Mouse (Mus musculus) midbrain, embryonic 14.5 days (tissue): ENCODE data around the gene Ttll11. TPM values are rescaled to one million over a fixed set of nuclear protein-coding genes. Genes with fewer than 3 reads are reported as not detected.

Experiments used
- ATAC-seq: fragments of 200-750 bp; cut with Nextera tagmentation; 2 replicates; pipeline ENCODE4 v1.8.0; 2017; ENCODE audit warnings: moderate number of reproducible peaks, moderate library complexity; ENCODE audit not compliant: low FRiP score, low TSS enrichment
- DNase-seq: peaks from one replicate; pipeline ENCODE4 v3.0.0-alpha.2; 2015
- H3K27ac ChIP-seq: fragments of 300-500 bp; sonication (generic); replicated peaks from 2 replicates; pipeline ENCODE4 v1.5.1; 2014; ENCODE audit warnings: mild to moderate bottlenecking, low read depth, low read length, moderate library complexity
- H3K27me3 ChIP-seq: fragments of 300-500 bp; sonication (generic); 2 replicates; pipeline ENCODE4 v1.6.1; 2014; ENCODE audit warnings: low read length, control low read depth, mixed read lengths; ENCODE audit not compliant: control insufficient read depth, insufficient read depth
- H3K36me3 ChIP-seq: fragments of 300-500 bp; sonication (generic); 2 replicates; pipeline ENCODE4 v1.6.1; 2014; ENCODE audit warnings: low read length, control low read depth; ENCODE audit not compliant: control insufficient read depth, insufficient read depth
- H3K4me1 ChIP-seq: fragments of 300-500 bp; sonication (generic); 2 replicates; pipeline ENCODE4 v1.6.1; 2014; ENCODE audit warnings: mild to moderate bottlenecking, antibody characterized with exemption, low read length, control low read depth; ENCODE audit not compliant: control insufficient read depth, insufficient read depth
- H3K4me2 ChIP-seq: fragments of 300-500 bp; sonication (generic); 2 replicates; pipeline ENCODE4 v1.6.1; 2014; ENCODE audit warnings: mild to moderate bottlenecking, low read length, moderate library complexity
- H3K4me3 ChIP-seq: fragments of 300-500 bp; sonication (generic); replicated peaks from 2 replicates; pipeline ENCODE4 v1.5.1; 2014; ENCODE audit warnings: low read depth, low read length
- H3K9ac ChIP-seq: fragments of 300-500 bp; sonication (generic); replicated peaks from 2 replicates; pipeline ENCODE4 v1.6.1; 2014; ENCODE audit warnings: mild to moderate bottlenecking, low read length, moderate library complexity
- H3K9me3 ChIP-seq: fragments of 300-500 bp; sonication (generic); 2 replicates; pipeline ENCODE4 v1.6.1; 2016; ENCODE audit warnings: low read length, control low read depth, mixed read lengths; ENCODE audit not compliant: control insufficient read depth
- WGBS: fragments of 180-500 bp; shearing (Covaris S2); extraction: QIAGEN DNeasy Blood & Tissue Kit; methylation state at CpG from one replicate; pipeline ENCODE4 v1.1.7; 2014; 5-methylcytosine and 5-hydroxymethylcytosine counted together
- polyA plus RNA-seq: library from polyadenylated mRNA; unstranded; fragments of >200 nt; fragmentation: Nextera tagmentation; extraction: Ambion mirVana; gene quantifications from 2 replicates; pipeline ENCODE4 v1.2.1, GENCODE M21; 2014

Ttll11 gene
- polyA plus RNA-seq, 1 experiment from 2014 or later, result 5.1 TPM

GRCm38 (mm10) chr2:36002188-36002587 is 22.5 kb upstream of the Ttll11 start:
- no peaks in the 10 kb centered on the region for H3K36me3 ChIP-seq
- H3K4me3 ChIP-seq, result no peak overlapping the region
- H3K9ac ChIP-seq, result no peak overlapping the region
- no peak overlapping the region for H3K4me2 ChIP-seq
- no peaks in the 10 kb centered on the region for H3K27me3 ChIP-seq
- H3K27ac ChIP-seq, result no peak overlapping the region
- 39% methylated on average over 6 of the region's 6 CpGs for WGBS
- H3K4me1 ChIP-seq, result no peaks in the 10 kb centered on the region
- ATAC-seq (no peak), DNase-seq (no peak)
- H3K9me3 ChIP-seq, result no peaks in the 10 kb centered on the region

GRCm38 (mm10) chr2:36000390-36000789 is 20.7 kb upstream of the Ttll11 start:
- Histone ChIP-seq H3K27ac (no peak overlapping the region), H3K9me3 (no peaks in the 10 kb centered on the region), H3K9ac (no peak overlapping the region), H3K27me3 (no peaks in the 10 kb centered on the region), H3K4me2 (no peak overlapping the region), H3K4me3 (no peak overlapping the region), H3K36me3 (no peaks in the 10 kb centered on the region), H3K4me1 (no peaks in the 10 kb centered on the region)
- 51% methylated on average over 1 of the region's 1 CpGs for WGBS
- DNase-seq, result no peak
- ATAC-seq, result no peak

- no peak overlapping the region for H3K4me2 ChIP-seq
- H3K4me3 ChIP-seq, result no peak overlapping the region
- H3K9me3 ChIP-seq, result no peaks in the 10 kb centered on the region
- H3K9ac ChIP-seq, result no peak overlapping the region
- DNase-seq (no peak), ATAC-seq (no peak)
- no peaks in the 10 kb centered on the region for H3K27me3 ChIP-seq
- H3K27ac ChIP-seq, result no peak overlapping the region
- no peaks in the 10 kb centered on the region for H3K4me1 ChIP-seq
- H3K36me3 ChIP-seq, result no peaks in the 10 kb centered on the region
These were observed 19.5 kb upstream of the Ttll11 start for GRCm38 (mm10) chr2:35999212-35999611.

GRCm38 (mm10) chr2:35998416-35998815 is 18.7 kb upstream of the Ttll11 start:
- Histone ChIP-seq H3K4me1 (no peaks in the 10 kb centered on the region), H3K27ac (no peak overlapping the region), H3K36me3 (no peaks in the 10 kb centered on the region), H3K4me3 (no peak overlapping the region), H3K4me2 (no peak overlapping the region), H3K9ac (no peak overlapping the region), H3K27me3 (no peaks in the 10 kb centered on the region), H3K9me3 (no peaks in the 10 kb centered on the region)
- no peak for DNase-seq
- ATAC-seq, result no peak
- WGBS, result 87% methylated on average over 5 of the region's 5 CpGs

- ATAC-seq, result no peak
- no peak overlapping the region for H3K9ac ChIP-seq
- H3K36me3 ChIP-seq, result no peaks in the 10 kb centered on the region
- H3K4me2 ChIP-seq, result no peak overlapping the region
- no peak overlapping the region for H3K4me3 ChIP-seq
- no peaks in the 10 kb centered on the region for H3K4me1 ChIP-seq
- no peak overlapping the region for H3K27ac ChIP-seq
- WGBS, result 84% methylated on average over 2 of the region's 2 CpGs
- H3K27me3 ChIP-seq, result no peaks in the 10 kb centered on the region
- H3K9me3 ChIP-seq, result no peaks in the 10 kb centered on the region
- DNase-seq, result no peak
These were observed 17.0 kb upstream of the Ttll11 start for GRCm38 (mm10) chr2:35996753-35997152.

- ATAC-seq (no peak), DNase-seq (no peak)
- Histone ChIP-seq H3K4me3 (no peak overlapping the region), H3K4me1 (no peaks in the 10 kb centered on the region), H3K27ac (no peak overlapping the region), H3K4me2 (no peak overlapping the region), H3K9ac (no peak overlapping the region), H3K36me3 (no peaks in the 10 kb centered on the region), H3K27me3 (no peaks in the 10 kb centered on the region), H3K9me3 (no peaks in the 10 kb centered on the region)
- 89% methylated on average over 6 of the region's 6 CpGs for WGBS
These were observed 14.6 kb upstream of the Ttll11 start for GRCm38 (mm10) chr2:35994303-35994702.

GRCm38 (mm10) chr2:35993481-35993880 is 13.8 kb upstream of the Ttll11 start:
- ATAC-seq, result no peak
- H3K27me3 ChIP-seq, result no peaks in the 10 kb centered on the region
- H3K27ac ChIP-seq, result no peak overlapping the region
- no peak overlapping the region for H3K4me3 ChIP-seq
- no peak overlapping the region for H3K9ac ChIP-seq
- no peak for DNase-seq
- no peaks in the 10 kb centered on the region for H3K9me3 ChIP-seq
- H3K4me2 ChIP-seq, result no peak overlapping the region
- WGBS, result 93% methylated on average over 2 of the region's 2 CpGs
- no peaks in the 10 kb centered on the region for H3K4me1 ChIP-seq
- no peaks in the 10 kb centered on the region for H3K36me3 ChIP-seq

GRCm38 (mm10) chr2:35992259-35992658 is 12.5 kb upstream of the Ttll11 start:
- Histone ChIP-seq H3K4me3 (no peak overlapping the region), H3K36me3 (no peaks in the 10 kb centered on the region), H3K4me2 (no peak overlapping the region), H3K27ac (no peak overlapping the region), H3K9ac (no peak overlapping the region), H3K27me3 (no peaks in the 10 kb centered on the region), H3K4me1 (no peaks in the 10 kb centered on the region), H3K9me3 (no peaks in the 10 kb centered on the region)
- 91% methylated on average over 3 of the region's 3 CpGs for WGBS
- ATAC-seq (no peak), DNase-seq (no peak)

- Histone ChIP-seq H3K9ac (no peak overlapping the region), H3K4me3 (no peak overlapping the region), H3K36me3 (no peaks in the 10 kb centered on the region), H3K9me3 (no peaks in the 10 kb centered on the region), H3K4me2 (no peak overlapping the region), H3K27ac (no peak overlapping the region), H3K27me3 (no peaks in the 10 kb centered on the region), H3K4me1 (peaks cover under 1% of the 10 kb centered on the region; the same call in 1 of the 2 replicates)
- ATAC-seq, result no peak
- WGBS, result 4% methylated on average over 7 of the region's 7 CpGs
- peak; percentile 88 for DNase-seq
These were observed 4.2 kb upstream of the Ttll11 start for GRCm38 (mm10) chr2:35983869-35984268.
